Mouse (Mus musculus) heart, embryonic 12.5 days (tissue): ENCODE results near the gene Vcan. TPM values are rescaled to one million over a fixed set of nuclear protein-coding genes. Genes with fewer than 3 reads are reported as not detected.
"Not testable (repeated sequence)": the region's sequence is repeated elsewhere in the genome, so short reads cannot be mapped to it uniquely, and the experiment has no call there.

Source experiments
- ATAC-seq: fragments of 200-750 bp; cut with Nextera tagmentation; 2 replicates; pipeline ENCODE4 v1.8.0; 2017; ENCODE audit warnings: moderate TSS enrichment, moderate library complexity; ENCODE audit not compliant: insufficient number of reproducible peaks, low FRiP score
- H3K27ac ChIP-seq: fragments of 300-500 bp; sonication (generic); 2 replicates; pipeline ENCODE4 v1.5.1; 2016; ENCODE audit warnings: mild to moderate bottlenecking, moderate library complexity; ENCODE audit not compliant: poor library complexity, severe bottlenecking
- H3K27me3 ChIP-seq: fragments of 300-500 bp; sonication (generic); replicated peaks from 2 replicates; pipeline ENCODE4 v1.6.1; 2016; ENCODE audit warnings: mild to moderate bottlenecking, moderate library complexity
- H3K36me3 ChIP-seq: fragments of 300-500 bp; sonication (generic); 2 replicates; pipeline ENCODE4 v1.6.1; 2016; ENCODE audit warnings: mild to moderate bottlenecking, moderate library complexity
- H3K4me1 ChIP-seq: fragments of 300-500 bp; sonication (generic); replicated peaks from 2 replicates; pipeline ENCODE4 v1.6.1; 2016; ENCODE audit warnings: mild to moderate bottlenecking
- H3K4me2 ChIP-seq: fragments of 300-500 bp; sonication (generic); 2 replicates; pipeline ENCODE4 v1.6.1; 2016; ENCODE audit warnings: mild to moderate bottlenecking, moderate library complexity
- H3K4me3 ChIP-seq: fragments of 300-500 bp; sonication (generic); 2 replicates; pipeline ENCODE4 v1.5.1; 2016; ENCODE audit warnings: mild to moderate bottlenecking
- H3K9ac ChIP-seq: fragments of 300-500 bp; sonication (generic); 2 replicates; pipeline ENCODE4 v1.6.1; 2016; ENCODE audit warnings: mild to moderate bottlenecking, moderate library complexity
- H3K9me3 ChIP-seq: fragments of 300-500 bp; sonication (generic); replicated peaks from 2 replicates; pipeline ENCODE4 v1.6.1; 2016; ENCODE audit warnings: mild to moderate bottlenecking, moderate library complexity
- WGBS: fragments of 180-500 bp; shearing (Covaris S2); methylation state at CpG from one replicate; pipeline ENCODE4 v1.1.7; 2016; 5-methylcytosine and 5-hydroxymethylcytosine counted together
- polyA plus RNA-seq: library from polyadenylated mRNA; unstranded; fragments of >200 nt; fragmentation: Nextera tagmentation; extraction: Ambion mirVana; gene quantifications from 2 replicates; pipeline ENCODE4 v1.2.1, GENCODE M21; 2016

Gene Vcan
- polyA plus RNA-seq, 1 experiment from 2014 or later = 134 TPM

- ATAC-seq, H3K9ac ChIP-seq, H3K4me2 ChIP-seq, H3K4me3 ChIP-seq, H3K36me3 ChIP-seq, H3K27ac ChIP-seq, H3K9me3 ChIP-seq, H3K27me3 ChIP-seq: not testable (repeated sequence)
- WGBS = 28% methylated on average over 3 of the region's 3 CpGs
- H3K4me1 ChIP-seq = peaks cover 26% of the 10 kb centered on the region
Observed at GRCm38 (mm10) chr13:89750562-89750961, 8.3 kb upstream of the Vcan start.

- WGBS = 19% methylated on average over 8 of the region's 8 CpGs
- H3K9ac ChIP-seq = peak overlapping the region; percentile 97; the same call in 1 of the 2 replicates
Observed at GRCm38 (mm10) chr13:89743201-89743600, 892 bp upstream of the Vcan start.

GRCm38 (mm10) chr13:89742686-89743200, 434 bp upstream of the Vcan start:
- Histone ChIP-seq H3K9ac (peak overlapping the region; percentile 97), H3K27ac (peak overlapping the region; percentile 98), H3K4me3 (peak overlapping the region; percentile 83), H3K36me3 (no peaks in the 10 kb centered on the region), H3K9me3 (no peaks in the 10 kb centered on the region), H3K27me3 (no peaks in the 10 kb centered on the region), H3K4me2 (peak overlapping the region; percentile 93), H3K4me1 (peaks cover 23% of the 10 kb centered on the region)
- 2% methylated on average over 15 of the region's 15 CpGs for WGBS
- no peak for ATAC-seq

More at GRCm38 (mm10) chr13:89743201-89743600, 892 bp upstream of the Vcan start:
- Histone ChIP-seq H3K27ac (peak overlapping the region; percentile 98), H3K9me3 (no peaks in the 10 kb centered on the region), H3K4me3 (peak overlapping the region; percentile 83), H3K4me2 (peak overlapping the region; percentile 93), H3K36me3 (no peaks in the 10 kb centered on the region), H3K27me3 (no peaks in the 10 kb centered on the region), H3K4me1 (peaks cover 26% of the 10 kb centered on the region)
- no peak for ATAC-seq

GRCm38 (mm10) chr13:89741116-89741551, 1.2 kb downstream of the Vcan start:
- peaks cover 19% of the 10 kb centered on the region for H3K4me1 ChIP-seq
- peak overlapping the region; percentile 97 for H3K9ac ChIP-seq
- H3K36me3 ChIP-seq = no peaks in the 10 kb centered on the region
- H3K27me3 ChIP-seq = no peaks in the 10 kb centered on the region
- no peak for ATAC-seq
- WGBS = 0% methylated on average over 14 of the region's 14 CpGs
- peak overlapping the region; percentile 93 for H3K4me2 ChIP-seq
- H3K9me3 ChIP-seq = no peaks in the 10 kb centered on the region
- peak overlapping the region; percentile 83 for H3K4me3 ChIP-seq
- peak overlapping the region; percentile 98 for H3K27ac ChIP-seq

GRCm38 (mm10) chr13:89740243-89741115, 1.8 kb downstream of the Vcan start:
- H3K4me3 ChIP-seq = peak overlapping the region; percentile 83
- no peaks in the 10 kb centered on the region for H3K27me3 ChIP-seq
- H3K36me3 ChIP-seq = no peaks in the 10 kb centered on the region
- peaks cover 19% of the 10 kb centered on the region for H3K4me1 ChIP-seq
- ATAC-seq = peak; percentile 85
- H3K4me2 ChIP-seq = peak overlapping the region; percentile 93
- no peaks in the 10 kb centered on the region for H3K9me3 ChIP-seq
- WGBS = under 1% methylated on average over 33 of the region's 33 CpGs
- H3K9ac ChIP-seq = peak overlapping the region; percentile 97
- peak overlapping the region; percentile 98 for H3K27ac ChIP-seq

- H3K9ac ChIP-seq = peak overlapping the region; percentile 97
- no peaks in the 10 kb centered on the region for H3K36me3 ChIP-seq
- peak overlapping the region; percentile 98 for H3K27ac ChIP-seq
- H3K4me2 ChIP-seq = peak overlapping the region; percentile 93
- peaks cover 24% of the 10 kb centered on the region for H3K4me1 ChIP-seq
- under 1% methylated on average over 24 of the region's 24 CpGs for WGBS
- H3K9me3 ChIP-seq = no peaks in the 10 kb centered on the region
- no peaks in the 10 kb centered on the region for H3K27me3 ChIP-seq
- ATAC-seq = no peak
- peak overlapping the region; percentile 83 for H3K4me3 ChIP-seq
Observed at GRCm38 (mm10) chr13:89739696-89740242, 2.5 kb downstream of the Vcan start.

- 1% methylated on average over 31 of the region's 31 CpGs for WGBS
- Histone ChIP-seq H3K4me2 (peak overlapping the region; percentile 93), H3K9me3 (no peaks in the 10 kb centered on the region), H3K27me3 (no peaks in the 10 kb centered on the region), H3K9ac (peak overlapping the region; percentile 97), H3K4me1 (peaks cover 27% of the 10 kb centered on the region), H3K4me3 (peak overlapping the region; percentile 83), H3K27ac (peak overlapping the region; percentile 98), H3K36me3 (no peaks in the 10 kb centered on the region)
- peak; percentile 68 for ATAC-seq
Observed at GRCm38 (mm10) chr13:89738776-89739695, 3.3 kb downstream of the Vcan start.

GRCm38 (mm10) chr13:89738275-89738674, 4.0 kb downstream of the Vcan start:
- peaks cover 27% of the 10 kb centered on the region for H3K4me1 ChIP-seq
- no peak overlapping the region for H3K9ac ChIP-seq
- 41% methylated on average over 2 of the region's 2 CpGs for WGBS
- ATAC-seq = no peak
- H3K4me3 ChIP-seq = peak overlapping the region; percentile 83
- peak overlapping the region; percentile 54; the same call in 1 of the 2 replicates for H3K27ac ChIP-seq
- H3K4me2 ChIP-seq = peak overlapping the region; percentile 93
- H3K9me3 ChIP-seq = no peaks in the 10 kb centered on the region
- H3K27me3 ChIP-seq = no peaks in the 10 kb centered on the region
- no peaks in the 10 kb centered on the region for H3K36me3 ChIP-seq

- Histone ChIP-seq H3K9me3 (no peaks in the 10 kb centered on the region), H3K4me1 (peaks cover 35% of the 10 kb centered on the region), H3K27me3 (no peaks in the 10 kb centered on the region), H3K9ac (no peak overlapping the region), H3K27ac (peak overlapping the region; percentile 63), H3K4me2 (peak overlapping the region; percentile 40), H3K36me3 (peaks cover 6% of the 10 kb centered on the region; the same call in 1 of the 2 replicates), H3K4me3 (no peak overlapping the region)
- ATAC-seq = no peak
- WGBS = 13% methylated on average over 5 of the region's 5 CpGs
Observed at GRCm38 (mm10) chr13:89735111-89735510, 7.2 kb downstream of the Vcan start.

- Histone ChIP-seq H3K4me3 (no peak overlapping the region), H3K27ac (no peak overlapping the region), H3K4me1 (peaks cover 6% of the 10 kb centered on the region; the same call in 1 of the 2 replicates), H3K27me3 (no peaks in the 10 kb centered on the region), H3K4me2 (no peak overlapping the region), H3K9ac (no peak overlapping the region), H3K9me3 (no peaks in the 10 kb centered on the region), H3K36me3 (peaks cover 39% of the 10 kb centered on the region)
- ATAC-seq = no peak
- 80% methylated on average over 2 of the region's 2 CpGs for WGBS
Observed at GRCm38 (mm10) chr13:89726492-89726891, 15.8 kb downstream of the Vcan start.
